Mouse (Mus musculus) bone marrow, adult 2 months (tissue): ENCODE data around the gene Dlgap1.

ENCODE experiments used
- CTCF ChIP-seq: fragments of 200-500 bp; IDR thresholded peaks from 2 replicates; pipeline ENCODE4 v1.5.1; 2011; ENCODE audit warnings: low read length, control low read depth; ENCODE audit not compliant: control insufficient read depth, insufficient read depth
- POLR2A ChIP-seq: fragments of 200-500 bp; IDR thresholded peaks from 2 replicates; pipeline ENCODE4 v1.6.1; 2011; ENCODE audit warnings: low read depth, mild to moderate bottlenecking, control low read depth, low read length, borderline replicate concordance; ENCODE audit not compliant: control insufficient read depth

GRCm38 (mm10) chr17:70583042-70583441 is 614.2 kb downstream of the Dlgap1 start:
- TF ChIP-seq POLR2A: no peak
- no peak for TF ChIP-seq CTCF
